In the genomic region with DNA sequence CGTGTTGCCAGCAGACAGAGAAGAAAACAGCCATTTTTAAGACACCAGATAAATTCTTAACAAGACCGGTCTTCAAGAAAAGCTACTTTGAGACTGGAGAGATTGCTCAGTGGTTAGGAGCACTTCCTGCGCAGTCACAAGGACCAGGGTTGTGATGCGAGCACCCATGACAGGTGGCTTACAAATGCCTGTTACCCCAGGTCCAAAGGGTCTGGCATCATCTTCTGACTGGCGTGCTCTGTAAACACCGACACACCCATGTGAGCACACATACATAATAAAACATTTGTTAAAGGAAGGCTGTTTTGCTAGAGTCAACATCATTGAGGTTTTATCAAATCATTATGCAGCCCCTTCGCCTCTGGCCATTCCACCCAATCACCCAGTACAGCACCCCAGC, we compare ENCODE assay signal across 15 mouse cellular contexts.
"Had no signal": no experiment of that assay in that cellular context is flagged by ENCODE, and none has a peak within 500 bp of the region (broad histone marks: within the 10 kb centered on the region; RNA-seq: fewer than 3 reads in every experiment).

No protein-coding gene starts in this region.

- H3K9me3 ChIP-seq: midbrain, embryonic 10.5 days; midbrain, embryonic 12.5 days; neural tube, embryonic 13.5 days; neural tube, embryonic 15.5 days had no signal

- H3K4me1 ChIP-seq: midbrain, embryonic 10.5 days; midbrain, embryonic 12.5 days; neural tube, embryonic 13.5 days; neural tube, embryonic 15.5 days had no signal

- DNase-seq: lung, adult 18-20 months; lung, embryonic 14.5 days; lung, postnatal 10 days; lung, postnatal 4 days; midbrain, embryonic 14.5 days; retina, postnatal 1 day; right cerebral cortex, adult 18-20 months; right cerebral cortex, postnatal 25 days; right cerebral cortex, postnatal 4 days had no signal

- H3K4me3 ChIP-seq: midbrain, embryonic 10.5 days; midbrain, embryonic 12.5 days; myocyte; neural tube, embryonic 13.5 days; neural tube, embryonic 15.5 days had no signal

- H3K27ac ChIP-seq: midbrain, embryonic 10.5 days; midbrain, embryonic 12.5 days; neural tube, embryonic 13.5 days; neural tube, embryonic 15.5 days had no signal

- H3K4me2 ChIP-seq: lung, embryonic 14.5 days; midbrain, embryonic 12.5 days; neural tube, embryonic 13.5 days; neural tube, embryonic 15.5 days had no signal

- ATAC-seq: midbrain, embryonic 16.5 days had no signal

- H3K9ac ChIP-seq: lung, embryonic 14.5 days; midbrain, embryonic 12.5 days; neural tube, embryonic 13.5 days; neural tube, embryonic 15.5 days had no signal

- H3K36me3 ChIP-seq: midbrain, embryonic 10.5 days; midbrain, embryonic 12.5 days; neural tube, embryonic 13.5 days; neural tube, embryonic 15.5 days had no signal

- H3K27me3 ChIP-seq: midbrain, embryonic 12.5 days; neural tube, embryonic 13.5 days; neural tube, embryonic 15.5 days had no signal
